Mouse (Mus musculus) E14TG2a.4 (cell line): ENCODE data around the gene Notch2.

Experiments
- CTCF ChIP-seq: conservative IDR thresholded peaks from 2 replicates; pipeline ENCODE4 v1.5.1; 2014; ENCODE audit warnings: low read length
- NANOG ChIP-seq: IDR thresholded peaks from 2 replicates; pipeline ENCODE4 v1.6.1; 2014; ENCODE audit warnings: borderline replicate concordance, low read length, mixed read lengths
- POU5F1 ChIP-seq: IDR thresholded peaks from 2 replicates; pipeline ENCODE4 v1.6.1; 2014; ENCODE audit warnings: low read length, borderline replicate concordance

- TF ChIP-seq CTCF (no peak), POU5F1 (no peak), NANOG (no peak)
These were observed 48.5 kb downstream of the Notch2 start for GRCm38 (mm10) chr3:98061661-98062330.
